Mouse (Mus musculus) embryonic facial prominence, embryonic 15.5 days (tissue): ENCODE measurements around the gene Tfap4. TPM values are rescaled to one million over a fixed set of nuclear protein-coding genes. Genes with fewer than 3 reads are reported as not detected.

Experiments
- ATAC-seq: fragments of 200-750 bp; cut with Nextera tagmentation; 2 replicates; pipeline ENCODE4 v1.8.0; 2017; ENCODE audit warnings: low read depth, moderate TSS enrichment; ENCODE audit not compliant: insufficient number of reproducible peaks, low FRiP score, low TSS enrichment
- H3K27ac ChIP-seq: fragments of 300-500 bp; sonication (generic); replicated peaks from 2 replicates; pipeline ENCODE4 v1.5.1; 2015; ENCODE audit warnings: mild to moderate bottlenecking, inconsistent platforms
- H3K27me3 ChIP-seq: fragments of 300-500 bp; sonication (generic); 2 replicates; pipeline ENCODE4 v1.6.1; 2015; ENCODE audit warnings: inconsistent platforms
- H3K36me3 ChIP-seq: fragments of 300-500 bp; sonication (generic); 2 replicates; pipeline ENCODE4 v1.6.1; 2015; ENCODE audit warnings: mild to moderate bottlenecking, inconsistent platforms
- H3K4me1 ChIP-seq: fragments of 300-500 bp; sonication (generic); 2 replicates; pipeline ENCODE4 v1.6.1; 2015; ENCODE audit warnings: inconsistent platforms
- H3K4me2 ChIP-seq: fragments of 300-500 bp; sonication (generic); replicated peaks from 2 replicates; pipeline ENCODE4 v1.6.1; 2015; ENCODE audit warnings: mild to moderate bottlenecking, inconsistent platforms
- H3K4me3 ChIP-seq: fragments of 300-500 bp; sonication (generic); replicated peaks from 2 replicates; pipeline ENCODE4 v1.5.1; 2015; ENCODE audit warnings: mild to moderate bottlenecking, inconsistent platforms
- H3K9ac ChIP-seq: fragments of 300-500 bp; sonication (generic); 2 replicates; pipeline ENCODE4 v1.6.1; 2015; ENCODE audit warnings: inconsistent platforms
- H3K9me3 ChIP-seq: fragments of 300-500 bp; sonication (generic); replicated peaks from 2 replicates; pipeline ENCODE4 v1.6.1; 2016; ENCODE audit warnings: inconsistent platforms
- WGBS: fragments of 180-500 bp; shearing (Covaris S2); methylation state at CpG from one replicate; pipeline ENCODE4 v1.1.7; 2015; 5-methylcytosine and 5-hydroxymethylcytosine counted together
- polyA plus RNA-seq: library from polyadenylated mRNA; unstranded; fragments of >200 nt; fragmentation: Nextera tagmentation; extraction: Ambion mirVana; gene quantifications from 2 replicates; pipeline ENCODE4 v1.2.1, GENCODE M21; 2015

The Tfap4 gene
- polyA plus RNA-seq, 1 experiment from 2014 or later: 23.6 TPM

DNA sequence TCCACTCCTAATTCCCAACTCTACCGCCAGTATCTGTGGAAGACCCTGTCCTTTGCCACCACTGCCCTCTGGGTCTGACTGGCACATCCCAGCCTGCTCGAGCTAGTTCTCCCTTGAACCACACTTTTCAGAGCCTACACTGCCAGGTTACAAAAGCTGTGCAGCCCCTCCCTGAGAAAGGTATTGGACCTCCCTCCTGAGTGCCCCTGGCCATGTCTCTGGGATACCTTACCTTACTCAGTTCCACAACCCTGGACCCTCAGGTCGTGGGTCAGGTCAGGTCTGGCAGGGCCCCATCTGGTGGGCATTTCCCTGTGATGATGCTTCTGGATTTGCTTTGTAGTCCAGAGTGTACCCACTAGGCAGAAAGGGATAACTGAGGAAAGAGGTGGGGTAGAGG is 40.0 kb upstream of the Tfap4 start:
- Histone ChIP-seq H3K4me3 (no peak overlapping the region), H3K9ac (no peak overlapping the region), H3K9me3 (no peaks in the 10 kb centered on the region), H3K4me2 (no peak overlapping the region), H3K27ac (no peak overlapping the region), H3K36me3 (no peaks in the 10 kb centered on the region; the same call in 1 of the 2 replicates), H3K4me1 (peaks cover 92% of the 10 kb centered on the region), H3K27me3 (no peaks in the 10 kb centered on the region)
- 68% methylated on average over 3 of the region's 3 CpGs for WGBS
- ATAC-seq: no peak

DNA sequence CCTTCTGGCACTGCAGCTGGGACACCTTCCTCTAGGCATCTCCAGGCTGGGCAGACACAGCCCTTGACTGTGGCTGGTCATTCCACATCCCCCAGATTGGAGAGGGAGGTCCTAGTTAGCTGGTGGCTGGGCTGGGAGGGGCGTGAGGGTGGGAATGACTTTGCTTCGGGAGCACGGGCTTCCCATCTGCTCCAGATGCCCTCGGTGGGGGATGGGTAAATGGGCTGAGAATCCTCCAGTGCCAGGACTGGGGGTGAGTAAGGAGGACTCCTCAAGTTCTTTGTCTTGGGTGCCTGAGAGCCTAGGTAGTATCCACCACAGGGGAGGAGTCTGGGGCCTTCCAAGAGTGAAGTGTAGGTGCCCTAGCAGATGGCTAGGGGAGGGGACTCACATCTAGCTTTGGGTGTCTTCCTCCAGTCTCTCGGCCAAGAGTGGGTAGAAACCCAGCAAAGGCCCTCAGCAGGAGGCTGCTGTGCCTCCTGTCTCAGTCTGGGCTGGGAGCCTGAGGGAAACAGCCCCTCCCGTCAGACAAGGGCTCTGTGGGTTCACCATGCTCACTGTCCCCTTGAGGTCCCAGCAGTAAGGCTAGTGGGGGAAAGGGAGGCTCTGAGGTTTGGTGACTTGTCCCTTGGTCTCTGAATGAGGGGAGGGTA is 39.4 kb upstream of the Tfap4 start:
- no peak for ATAC-seq
- no peaks in the 10 kb centered on the region for H3K27me3 ChIP-seq
- H3K4me1 ChIP-seq: peaks cover 86% of the 10 kb centered on the region
- no peak overlapping the region for H3K27ac ChIP-seq
- no peak overlapping the region; the same call in 1 of the 2 replicates for H3K4me3 ChIP-seq
- WGBS: 20% methylated on average over 6 of the region's 6 CpGs
- no peaks in the 10 kb centered on the region for H3K9me3 ChIP-seq
- peak overlapping the region; percentile 21; the same call in 1 of the 2 replicates for H3K4me2 ChIP-seq
- no peaks in the 10 kb centered on the region; the same call in 1 of the 2 replicates for H3K36me3 ChIP-seq
- H3K9ac ChIP-seq: no peak overlapping the region

DNA sequence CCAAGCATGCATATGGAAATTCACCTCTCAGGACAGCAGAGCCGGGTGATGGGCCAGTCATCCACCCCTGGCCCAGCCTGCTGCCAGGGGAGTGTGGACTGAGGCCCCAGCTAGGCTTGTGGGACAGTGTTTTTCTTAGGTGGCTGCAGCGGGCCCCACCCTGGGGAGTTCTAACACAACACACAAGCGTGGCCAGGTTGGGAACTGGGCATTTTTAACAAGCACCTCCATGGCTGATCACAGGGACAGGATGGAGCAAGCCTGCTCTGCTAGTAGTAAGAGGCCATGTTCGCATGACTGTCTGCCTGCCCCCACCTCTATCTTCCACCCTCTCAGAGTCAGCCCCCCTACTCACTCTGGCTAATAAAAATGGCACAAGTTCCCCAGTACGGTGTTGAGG is 38.4 kb upstream of the Tfap4 start:
- H3K9ac ChIP-seq: no peak overlapping the region
- peaks cover 80% of the 10 kb centered on the region for H3K4me1 ChIP-seq
- 57% methylated on average over 5 of the region's 5 CpGs for WGBS
- no peaks in the 10 kb centered on the region; the same call in 1 of the 2 replicates for H3K36me3 ChIP-seq
- peak overlapping the region; percentile 94 for H3K27ac ChIP-seq
- H3K9me3 ChIP-seq: no peaks in the 10 kb centered on the region
- H3K4me2 ChIP-seq: peak overlapping the region; percentile 90
- ATAC-seq: no peak
- H3K27me3 ChIP-seq: no peaks in the 10 kb centered on the region
- peak overlapping the region; percentile 82; the same call in 1 of the 2 replicates for H3K4me3 ChIP-seq

DNA sequence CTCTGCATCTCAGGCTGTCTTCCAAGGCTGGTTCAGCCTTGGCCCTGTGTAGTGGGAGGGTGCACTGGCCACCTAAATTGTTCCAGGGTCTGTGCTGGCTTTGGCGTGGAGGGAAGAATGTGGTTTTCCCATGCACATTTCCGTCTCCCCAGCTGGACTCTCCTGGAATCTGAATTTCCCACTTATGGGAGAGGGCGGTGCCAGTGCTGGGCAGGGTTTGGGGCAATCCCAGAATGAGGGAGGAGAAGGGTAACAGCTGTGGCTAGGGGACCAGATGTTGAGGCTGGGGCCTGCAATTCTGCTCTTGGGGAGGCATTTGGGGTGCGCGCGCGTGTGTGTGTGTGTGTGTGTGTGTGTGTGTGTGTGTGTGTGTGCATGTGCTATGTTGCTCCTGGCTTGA is 37.6 kb upstream of the Tfap4 start:
- peak overlapping the region; percentile 94 for H3K27ac ChIP-seq
- 30% methylated on average over 7 of the region's 7 CpGs for WGBS
- H3K4me1 ChIP-seq: peaks cover 80% of the 10 kb centered on the region

DNA sequence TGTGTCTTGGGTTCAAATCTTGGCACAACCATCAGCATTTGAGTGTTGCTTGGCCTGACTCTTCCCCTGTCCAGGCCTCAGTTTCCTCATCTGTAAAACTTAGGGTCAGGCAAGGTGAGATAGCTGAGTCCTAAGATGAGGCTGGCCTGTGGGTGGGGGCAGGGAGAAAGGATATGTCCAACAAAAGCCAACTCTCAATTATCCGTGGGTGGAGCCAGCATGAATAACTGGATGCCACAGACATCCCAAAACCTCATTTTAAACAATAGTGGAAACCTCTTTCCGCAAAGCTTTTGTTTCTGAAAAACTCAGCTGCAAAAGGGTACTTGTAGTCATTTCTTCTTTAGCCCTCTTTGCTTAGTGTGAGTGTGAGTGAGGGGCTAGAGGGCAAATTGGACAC is 37.2 kb upstream of the Tfap4 start:
- peak overlapping the region; percentile 82 for H3K4me3 ChIP-seq
- H3K36me3 ChIP-seq: no peaks in the 10 kb centered on the region; the same call in 1 of the 2 replicates
- peak overlapping the region; percentile 90 for H3K4me2 ChIP-seq
- no peaks in the 10 kb centered on the region for H3K9me3 ChIP-seq
- 27% methylated on average over 2 of the region's 2 CpGs for WGBS
- peaks cover 77% of the 10 kb centered on the region for H3K4me1 ChIP-seq
- no peaks in the 10 kb centered on the region for H3K27me3 ChIP-seq
- peak overlapping the region; percentile 94 for H3K27ac ChIP-seq
- H3K9ac ChIP-seq: 0 out of 2 replicates have a peak overlapping the region, but pooled peaks have one; percentile 2
- no peak for ATAC-seq

More for the DNA sequence above, 37.6 kb upstream of the Tfap4 start:
- Histone ChIP-seq H3K9me3 (no peaks in the 10 kb centered on the region), H3K4me3 (peak overlapping the region; percentile 82), H3K4me2 (peak overlapping the region; percentile 90), H3K36me3 (no peaks in the 10 kb centered on the region; the same call in 1 of the 2 replicates), H3K27me3 (no peaks in the 10 kb centered on the region), H3K9ac (no peak overlapping the region)
- ATAC-seq: no peak

DNA sequence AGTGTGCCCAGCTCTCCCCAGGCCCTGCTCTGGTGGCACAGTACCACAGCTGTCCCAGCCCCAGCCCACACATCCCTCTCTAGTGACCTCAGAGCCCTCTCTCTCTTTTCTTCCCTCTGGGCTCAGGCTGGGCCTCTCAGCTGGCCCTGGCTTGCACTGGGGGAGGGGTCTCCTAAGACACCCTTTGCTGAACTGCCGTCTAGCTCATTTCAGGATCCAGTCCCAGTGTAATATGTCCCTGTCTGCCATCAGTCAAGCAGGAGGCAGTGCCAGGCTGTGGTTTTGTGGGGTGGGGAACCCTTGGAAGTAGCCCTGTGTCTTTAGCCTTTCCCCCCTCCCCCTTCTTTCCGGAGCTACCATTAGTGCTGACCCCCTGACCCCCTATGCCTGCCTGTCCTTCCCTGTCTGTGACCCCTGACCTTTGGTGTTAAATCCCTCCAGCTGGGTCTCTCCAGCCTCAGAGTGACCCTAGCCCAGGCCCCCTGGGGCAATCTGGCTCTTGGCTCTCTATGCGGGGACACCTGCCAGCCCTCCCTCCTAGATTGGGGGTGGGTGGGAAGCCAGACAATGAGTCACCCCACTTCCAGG is 36.6 kb upstream of the Tfap4 start:
- no peak for ATAC-seq
- H3K4me3 ChIP-seq: peak overlapping the region; percentile 82
- peak overlapping the region; percentile 94 for H3K27ac ChIP-seq
- H3K4me2 ChIP-seq: peak overlapping the region; percentile 90
- no peaks in the 10 kb centered on the region for H3K9me3 ChIP-seq
- peak overlapping the region; percentile 86 for H3K9ac ChIP-seq
- no peaks in the 10 kb centered on the region for H3K27me3 ChIP-seq
- peaks cover 74% of the 10 kb centered on the region for H3K4me1 ChIP-seq
- WGBS: 18% methylated on average over 3 of the region's 3 CpGs
- H3K36me3 ChIP-seq: no peaks in the 10 kb centered on the region; the same call in 1 of the 2 replicates

DNA sequence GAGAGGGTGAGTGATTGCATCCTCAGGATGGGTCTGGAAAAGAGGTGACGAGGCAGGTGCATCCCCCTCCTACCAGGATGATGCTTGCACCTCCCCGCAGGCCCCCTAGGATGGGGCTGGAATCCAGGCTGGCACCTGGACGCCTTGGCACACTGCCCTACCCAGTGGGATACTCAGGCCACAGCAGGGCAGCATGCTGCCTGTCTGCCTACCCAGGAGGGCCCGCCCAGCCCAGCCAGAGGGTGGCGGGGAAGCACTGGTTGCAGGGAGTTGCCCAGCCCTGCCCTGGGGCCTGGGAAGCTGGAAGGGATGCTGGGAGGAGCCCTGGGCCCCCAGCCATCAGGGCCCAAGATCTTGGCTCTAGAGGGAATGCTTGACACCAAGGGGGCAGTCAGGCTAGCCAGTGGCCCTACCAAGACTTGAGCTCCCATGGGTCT is 35.9 kb upstream of the Tfap4 start:
- WGBS: 10% methylated on average over 5 of the region's 5 CpGs
- H3K27me3 ChIP-seq: no peaks in the 10 kb centered on the region
- H3K4me3 ChIP-seq: peak overlapping the region; percentile 82
- peak overlapping the region; percentile 90 for H3K4me2 ChIP-seq
- peak overlapping the region; percentile 94 for H3K27ac ChIP-seq
- peak overlapping the region; percentile 86 for H3K9ac ChIP-seq
- ATAC-seq: no peak
- peaks cover 68% of the 10 kb centered on the region for H3K4me1 ChIP-seq
- H3K9me3 ChIP-seq: no peaks in the 10 kb centered on the region
- H3K36me3 ChIP-seq: peaks cover 2% of the 10 kb centered on the region

DNA sequence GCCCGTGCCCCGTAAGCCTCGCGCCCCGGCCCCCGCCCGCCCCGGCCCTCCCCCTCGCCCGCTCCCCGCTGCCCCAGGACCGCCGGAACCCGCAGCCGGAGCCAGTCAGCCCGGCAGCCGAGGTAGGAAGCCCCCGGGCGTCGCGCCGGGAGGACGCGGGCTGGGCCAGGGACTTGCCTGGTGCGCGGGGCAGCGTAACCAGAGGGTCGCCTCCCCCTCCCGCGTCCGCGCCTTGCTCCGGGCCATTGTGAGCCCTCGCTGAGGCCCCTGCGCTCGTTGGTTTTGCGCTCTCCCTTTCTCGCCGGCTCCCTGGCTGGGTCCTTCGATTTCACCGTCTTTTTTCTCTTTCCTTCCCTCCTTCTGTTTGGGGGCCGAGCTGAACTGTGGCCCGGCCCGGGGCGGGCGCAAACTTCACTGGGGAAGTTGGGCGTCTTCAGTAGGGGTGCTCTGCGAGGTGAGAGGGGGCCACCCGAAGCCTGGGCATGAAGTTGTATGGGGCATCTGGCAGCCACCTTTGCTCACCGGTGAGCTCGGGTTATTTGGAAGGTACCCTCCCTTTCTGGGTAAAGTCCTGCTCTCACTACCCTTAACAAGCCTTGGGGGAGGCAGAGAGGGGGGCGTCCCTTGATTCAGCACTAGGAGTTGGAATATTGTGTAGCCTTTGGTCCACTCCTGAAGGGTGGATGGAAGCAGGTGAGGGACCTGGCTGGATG is 35.3 kb upstream of the Tfap4 start:
- Histone ChIP-seq H3K4me3 (peak overlapping the region; percentile 82), H3K27me3 (no peaks in the 10 kb centered on the region), H3K36me3 (peaks cover 4% of the 10 kb centered on the region), H3K4me1 (peaks cover 62% of the 10 kb centered on the region), H3K9me3 (no peaks in the 10 kb centered on the region), H3K9ac (peak overlapping the region; percentile 86), H3K4me2 (peak overlapping the region; percentile 90), H3K27ac (peak overlapping the region; percentile 94)
- under 1% methylated on average over 39 of the region's 52 CpGs for WGBS
- peak; percentile 27; the same call in 1 of the 2 replicates for ATAC-seq

DNA sequence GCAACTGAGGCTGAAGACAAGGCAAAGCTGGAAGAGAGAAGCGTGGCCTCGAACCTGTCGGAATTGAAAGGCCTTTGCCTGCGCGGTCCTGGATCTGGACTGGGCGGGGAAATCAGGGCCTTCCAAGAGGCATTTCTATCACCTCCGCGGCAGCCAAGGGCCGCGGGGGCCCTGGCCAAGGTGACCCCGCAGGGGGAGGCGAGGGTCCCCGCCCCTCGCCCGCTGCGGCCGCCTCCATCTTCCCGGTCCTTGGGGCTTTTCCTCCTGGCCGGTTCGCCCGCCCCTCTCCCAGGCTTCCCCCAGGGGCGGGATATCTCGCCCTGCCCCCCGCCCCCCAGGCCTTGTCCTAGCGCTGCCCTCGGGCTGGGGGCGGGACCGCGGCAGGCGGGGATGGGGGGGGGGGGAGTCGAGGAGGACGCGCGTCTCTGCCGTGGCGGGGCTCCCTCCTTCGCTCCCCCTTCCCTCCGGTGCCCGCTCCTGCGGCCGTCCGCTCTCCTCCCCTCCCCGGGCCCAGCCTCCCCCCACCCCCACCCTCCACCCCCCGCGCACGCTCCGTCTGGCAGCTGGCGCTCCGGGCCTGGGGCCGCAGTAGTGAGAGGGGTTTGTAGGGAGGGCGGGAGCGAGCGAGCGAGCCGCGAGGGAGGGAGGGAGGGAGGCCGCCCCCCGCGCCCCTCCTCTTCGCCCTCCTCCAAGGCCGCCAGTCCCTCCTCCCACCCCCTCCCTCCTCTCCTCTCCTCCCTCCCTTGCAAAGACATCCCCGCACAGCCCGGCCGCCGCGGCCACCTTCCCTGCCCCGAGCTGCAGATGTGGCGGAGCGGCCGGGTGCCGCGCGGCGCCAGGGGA is 34.5 kb upstream of the Tfap4 start, which contains the start of gene Glis2:
TSS of gene Glis2 (plus strand) at position 743 of the 843 bp plus-strand sequence.
- Histone ChIP-seq H3K4me1 (peaks cover 55% of the 10 kb centered on the region), H3K36me3 (peaks cover 4% of the 10 kb centered on the region), H3K4me3 (peak within 1 kb of the TSS; percentile 82), H3K9me3 (no peaks in the 10 kb centered on the region), H3K9ac (peak within 1 kb of the TSS; percentile 86), H3K27me3 (no peaks in the 10 kb centered on the region), H3K4me2 (peak within 1 kb of the TSS; percentile 90), H3K27ac (peak within 1 kb of the TSS; percentile 94)
- peak; percentile 91 for ATAC-seq
- WGBS: 1% methylated on average over 29 of the region's 74 CpGs

DNA sequence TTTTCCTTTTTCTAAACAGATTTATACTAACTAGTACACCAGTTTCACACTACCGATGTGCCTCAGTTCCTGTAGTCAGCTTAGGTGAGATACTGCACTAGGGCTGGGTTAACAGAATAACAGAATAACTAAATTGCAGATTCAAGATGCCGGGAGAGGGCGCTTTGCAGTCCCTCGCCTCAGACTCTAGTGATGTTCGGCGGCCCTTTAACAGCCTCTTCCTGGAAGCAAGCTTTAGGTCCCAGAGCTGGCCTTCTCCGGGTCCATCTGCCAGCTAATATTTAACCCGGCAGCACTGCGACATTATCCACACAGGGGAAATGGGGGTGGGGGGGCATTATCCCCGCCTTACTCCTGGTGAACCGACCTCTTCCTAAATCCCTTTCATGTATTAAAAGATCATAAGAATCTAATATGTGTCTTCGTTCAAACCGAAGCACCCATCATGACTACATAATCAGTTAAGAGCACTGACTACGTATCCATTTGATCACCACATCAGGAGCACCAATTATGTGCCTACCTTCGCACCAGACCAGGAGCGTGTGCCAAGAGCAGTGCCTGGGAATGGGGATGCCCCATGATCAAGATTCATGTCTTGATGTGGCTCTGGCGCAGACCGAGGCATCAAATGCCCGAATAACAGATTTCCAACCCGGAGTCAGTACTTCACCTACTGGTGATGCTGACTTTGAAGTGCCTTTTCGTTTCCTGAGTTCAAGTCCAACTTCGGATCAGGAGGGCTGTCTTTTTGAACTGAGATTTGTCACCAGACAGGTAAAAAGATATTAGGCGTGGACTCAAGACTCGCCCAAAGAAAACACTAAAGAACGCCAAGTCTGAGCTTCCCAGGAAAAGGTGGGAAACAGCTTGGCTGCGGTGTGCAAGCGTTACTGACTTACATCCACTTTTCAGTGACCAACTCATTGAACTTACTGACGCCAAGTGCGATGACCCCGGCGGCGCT is 33.5 kb upstream of the Tfap4 start:
- H3K4me3 ChIP-seq: peak overlapping the region; percentile 82
- peak overlapping the region; percentile 58 for H3K9ac ChIP-seq
- ATAC-seq: no peak
- peaks cover 4% of the 10 kb centered on the region for H3K36me3 ChIP-seq
- WGBS: 15% methylated on average over 32 of the region's 32 CpGs
- peaks cover 45% of the 10 kb centered on the region for H3K4me1 ChIP-seq
- H3K4me2 ChIP-seq: peak overlapping the region; percentile 90
- H3K9me3 ChIP-seq: no peaks in the 10 kb centered on the region
- H3K27ac ChIP-seq: peak overlapping the region; percentile 92
- H3K27me3 ChIP-seq: no peaks in the 10 kb centered on the region
